Mouse (Mus musculus) erythroblast, embryonic 14.5 days (primary cell): ENCODE measurements around the gene B230217C12Rik.

ENCODE experiments used
- GATA1 ChIP-seq: IDR thresholded peaks from 2 replicates; pipeline ENCODE4 v1.6.1; 2012; ENCODE audit warnings: low read length, inconsistent platforms, mixed read lengths
- TAL1 ChIP-seq: IDR thresholded peaks from 3 replicates; pipeline ENCODE4 v1.6.1; 2012; ENCODE audit warnings: low read length, inconsistent platforms, mixed read lengths

GRCm38 (mm10) chr11:97862148-97862547 is 21.6 kb downstream of the B230217C12Rik start:
- TF ChIP-seq GATA1 (no peak), TAL1 (no peak)
